Mouse (Mus musculus): Measurements from ENCODE around the gene Apon. TPM values are rescaled to one million over a fixed set of nuclear protein-coding genes. Genes with fewer than 3 reads are reported as not detected.

The Apon gene
- polyA plus RNA-seq, 1 experiment from 2014 or later = 0.24 TPM

Other genes with a start within 250 kb of the Apon start
- gene Hsd17b6, start 246.5 kb upstream of the Apon start, polyA plus RNA-seq (2014; fragmentation: Nextera tagmentation; extraction: Ambion mirVana) = 0.75 TPM in 1 of 2 replicates, not detected in the other
- gene Prim1, start 238.9 kb upstream of the Apon start, polyA plus RNA-seq (2014; fragmentation: Nextera tagmentation; extraction: Ambion mirVana) = 61.6 and 69.4 TPM in 2 replicates
- 847 and 859 TPM in 2 replicates for gene Naca, start 218.5 kb upstream of the Apon start, polyA plus RNA-seq (2014; fragmentation: Nextera tagmentation; extraction: Ambion mirVana)
- 450 and 475 TPM in 2 replicates for gene Ptges3, start 195.1 kb upstream of the Apon start, polyA plus RNA-seq (2014; fragmentation: Nextera tagmentation; extraction: Ambion mirVana)
- gene Atp5b, start 170.8 kb upstream of the Apon start, polyA plus RNA-seq (2014; fragmentation: Nextera tagmentation; extraction: Ambion mirVana) = 2,069 and 2,210 TPM in 2 replicates
- gene Baz2a, start 162.5 kb upstream of the Apon start, polyA plus RNA-seq (2014; fragmentation: Nextera tagmentation; extraction: Ambion mirVana) = 15.7 and 18.8 TPM in 2 replicates
- gene Rbms2, start 73.8 kb upstream of the Apon start, polyA plus RNA-seq (2014; fragmentation: Nextera tagmentation; extraction: Ambion mirVana) = 31.3 and 32.4 TPM in 2 replicates
- 1.1 and 2.6 TPM in 2 replicates for gene Gls2, start 59.6 kb upstream of the Apon start, polyA plus RNA-seq (2014; fragmentation: Nextera tagmentation; extraction: Ambion mirVana)
- gene Spryd4, start 42.3 kb upstream of the Apon start, polyA plus RNA-seq (2014; fragmentation: Nextera tagmentation; extraction: Ambion mirVana) = 30.8 and 35.8 TPM in 2 replicates
- 0.15 and 0.35 TPM in 2 replicates for gene Mip, start 28.3 kb upstream of the Apon start, polyA plus RNA-seq (2014; fragmentation: Nextera tagmentation; extraction: Ambion mirVana)
- 35.4 and 53.3 TPM in 2 replicates for gene Timeless, start 22.0 kb upstream of the Apon start, polyA plus RNA-seq (2014; fragmentation: Nextera tagmentation; extraction: Ambion mirVana)
- not detected in 2 replicates for gene Apof, start 14.6 kb downstream of the Apon start, polyA plus RNA-seq (2014; fragmentation: Nextera tagmentation; extraction: Ambion mirVana)
- 13.4 and 13.5 TPM in 2 replicates for gene Stat2, start 16.5 kb downstream of the Apon start, polyA plus RNA-seq (2014; fragmentation: Nextera tagmentation; extraction: Ambion mirVana)
- 0.20 and 0.29 TPM in 2 replicates for gene Il23a, start 44.7 kb downstream of the Apon start, polyA plus RNA-seq (2014; fragmentation: Nextera tagmentation; extraction: Ambion mirVana)
- gene Pan2, start 49.2 kb downstream of the Apon start, polyA plus RNA-seq (2014; fragmentation: Nextera tagmentation; extraction: Ambion mirVana) = 23.6 and 23.8 TPM in 2 replicates
- gene Cnpy2, start 68.4 kb downstream of the Apon start, polyA plus RNA-seq (2014; fragmentation: Nextera tagmentation; extraction: Ambion mirVana) = 350 and 364 TPM in 2 replicates
- gene Cs, start 83.6 kb downstream of the Apon start, polyA plus RNA-seq (2014; fragmentation: Nextera tagmentation; extraction: Ambion mirVana) = 199 and 201 TPM in 2 replicates
- 15.6 and 16.8 TPM in 2 replicates for gene Coq10a, start 114.9 kb downstream of the Apon start, polyA plus RNA-seq (2014; fragmentation: Nextera tagmentation; extraction: Ambion mirVana)
- gene Ankrd52, start 123.0 kb downstream of the Apon start, polyA plus RNA-seq (2014; fragmentation: Nextera tagmentation; extraction: Ambion mirVana) = 11.9 and 12.7 TPM in 2 replicates
- 0.11 and 0.13 TPM in 2 replicates for gene Slc39a5, start 147.1 kb downstream of the Apon start, polyA plus RNA-seq (2014; fragmentation: Nextera tagmentation; extraction: Ambion mirVana)
- 61.9 and 63.3 TPM in 2 replicates for gene Nabp2, start 157.4 kb downstream of the Apon start, polyA plus RNA-seq (2014; fragmentation: Nextera tagmentation; extraction: Ambion mirVana)
- gene Rnf41, start 157.6 kb downstream of the Apon start, polyA plus RNA-seq (2014; fragmentation: Nextera tagmentation; extraction: Ambion mirVana) = 35.2 and 36.1 TPM in 2 replicates
- 84.1 and 91.4 TPM in 2 replicates for gene Smarcc2, start 205.2 kb downstream of the Apon start, polyA plus RNA-seq (2014; fragmentation: Nextera tagmentation; extraction: Ambion mirVana)
- 1,095 and 1,174 TPM in 2 replicates for gene Myl6, start 240.0 kb downstream of the Apon start, polyA plus RNA-seq (2014; fragmentation: Nextera tagmentation; extraction: Ambion mirVana)
- 5.6 and 6.8 TPM in 2 replicates for gene Myl6b, start 244.6 kb downstream of the Apon start, polyA plus RNA-seq (2014; fragmentation: Nextera tagmentation; extraction: Ambion mirVana)